Mouse (Mus musculus) limb, embryonic 13.5 days (tissue): ENCODE data around the gene Gtf2h4. TPM values are rescaled to one million over a fixed set of nuclear protein-coding genes. Genes with fewer than 3 reads are reported as not detected.

Experiments used
- ATAC-seq: fragments of 200-750 bp; cut with Nextera tagmentation; 2 replicates; pipeline ENCODE4 v1.8.0; 2017; ENCODE audit warnings: low read depth, moderate number of reproducible peaks, moderate TSS enrichment; ENCODE audit not compliant: low FRiP score
- H3K27ac ChIP-seq: fragments of 300-500 bp; sonication (generic); 2 replicates; pipeline ENCODE4 v1.5.1; 2015; ENCODE audit warnings: inconsistent platforms, mild to moderate bottlenecking, moderate library complexity
- H3K27me3 ChIP-seq: fragments of 300-500 bp; sonication (generic); 2 replicates; pipeline ENCODE4 v1.6.1; 2015; ENCODE audit warnings: mild to moderate bottlenecking, inconsistent platforms
- H3K36me3 ChIP-seq: fragments of 300-500 bp; sonication (generic); 2 replicates; pipeline ENCODE4 v1.6.1; 2015; ENCODE audit warnings: inconsistent platforms, mild to moderate bottlenecking, moderate library complexity
- H3K4me1 ChIP-seq: fragments of 300-500 bp; sonication (generic); 2 replicates; pipeline ENCODE4 v1.6.1; 2015; ENCODE audit warnings: inconsistent platforms
- H3K4me2 ChIP-seq: fragments of 300-500 bp; sonication (generic); replicated peaks from 2 replicates; pipeline ENCODE4 v1.6.1; 2015; ENCODE audit warnings: inconsistent platforms, mild to moderate bottlenecking, moderate library complexity
- H3K4me3 ChIP-seq: fragments of 300-500 bp; sonication (generic); 2 replicates; pipeline ENCODE4 v1.5.1; 2015; ENCODE audit warnings: moderate library complexity, mild to moderate bottlenecking, inconsistent platforms
- H3K9ac ChIP-seq: fragments of 300-500 bp; sonication (generic); 2 replicates; pipeline ENCODE4 v1.6.1; 2015; ENCODE audit warnings: mild to moderate bottlenecking, inconsistent platforms
- H3K9me3 ChIP-seq: fragments of 300-500 bp; sonication (generic); 2 replicates; pipeline ENCODE4 v1.6.1; 2016; ENCODE audit warnings: inconsistent platforms
- WGBS: fragments of 180-500 bp; shearing (Covaris S2); methylation state at CpG from one replicate; pipeline ENCODE4 v1.1.7; 2015; 5-methylcytosine and 5-hydroxymethylcytosine counted together
- polyA plus RNA-seq: library from polyadenylated mRNA; unstranded; fragments of >200 nt; fragmentation: Nextera tagmentation; extraction: Ambion mirVana; gene quantifications from 2 replicates; pipeline ENCODE4 v1.2.1, GENCODE M21; 2015

The Gtf2h4 gene
- polyA plus RNA-seq, 1 experiment from 2014 or later, result 45.3 TPM

DNA sequence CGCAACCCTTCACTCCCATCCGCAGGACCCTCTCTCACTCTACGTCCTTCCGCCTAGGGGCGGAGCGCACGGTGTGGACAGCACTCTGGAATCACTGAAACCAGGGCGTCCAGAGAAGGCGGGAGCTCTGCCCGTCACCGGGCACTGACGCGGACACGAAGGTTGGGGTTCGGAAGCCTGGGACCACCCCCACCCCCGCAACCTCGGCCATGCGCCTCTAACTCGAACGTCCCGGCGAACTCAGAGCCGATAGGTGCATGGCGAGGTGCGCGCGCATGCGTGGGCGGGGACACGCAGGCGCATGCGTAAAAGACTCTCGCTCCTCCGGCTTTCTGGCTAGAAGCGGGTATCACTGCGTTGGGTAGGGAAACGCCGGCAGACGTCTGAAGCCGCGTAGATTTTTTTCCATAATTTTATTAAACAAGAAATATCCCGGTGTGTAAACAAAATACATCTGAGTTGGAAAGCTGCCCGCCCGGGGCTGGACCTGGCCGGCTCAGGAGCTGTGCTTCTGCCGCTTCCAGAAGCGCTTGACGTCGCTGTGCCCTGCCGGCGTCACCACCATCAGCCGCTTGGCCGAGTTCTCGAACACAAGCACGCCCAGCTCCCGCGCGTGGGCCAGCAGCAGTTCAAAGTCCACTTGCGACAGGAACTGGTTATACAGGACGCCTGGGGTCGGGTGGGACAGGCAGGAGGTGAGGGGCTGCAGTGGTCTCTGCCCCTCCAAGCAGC is 6.0 kb downstream of the Gtf2h4 start, which contains the start of gene Vars2:
TSS of gene Vars2 (minus strand) at position 259 of the 732 bp plus-strand sequence.
- H3K4me2 ChIP-seq, result peak within 1 kb of the TSS; percentile 96
- H3K27me3 ChIP-seq, result no peaks in the 10 kb centered on the region
- peak within 1 kb of the TSS; percentile 83 for H3K27ac ChIP-seq
- no peaks in the 10 kb centered on the region for H3K9me3 ChIP-seq
- WGBS, result under 1% methylated on average over 61 of the region's 61 CpGs
- H3K9ac ChIP-seq, result peak within 1 kb of the TSS; percentile 88
- H3K4me1 ChIP-seq, result peaks cover 15% of the 10 kb centered on the region
- peak; percentile 91 for ATAC-seq
- peak within 1 kb of the TSS; percentile 73 for H3K4me3 ChIP-seq
- peaks cover 51% of the 10 kb centered on the region for H3K36me3 ChIP-seq

DNA sequence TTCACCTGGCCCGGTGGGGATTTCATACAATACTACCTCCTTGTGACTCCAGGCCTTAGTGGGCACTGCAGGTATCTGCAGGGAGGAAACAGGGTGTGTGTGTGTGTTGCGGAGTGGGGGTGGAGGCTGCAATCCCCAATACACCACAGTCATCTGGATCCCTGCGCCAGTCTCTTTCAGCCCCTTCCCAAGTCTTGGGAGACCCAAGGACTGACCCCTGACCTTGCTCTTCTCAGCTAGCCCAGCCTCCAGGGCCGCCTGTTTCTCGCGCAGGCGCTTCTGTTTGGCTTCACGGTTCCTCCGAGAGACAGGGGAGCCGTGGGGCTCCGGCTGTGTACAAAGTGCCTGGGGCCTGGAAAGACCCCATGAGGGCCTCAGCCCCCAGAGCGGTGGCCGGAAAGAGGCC is 6.7 kb downstream of the Gtf2h4 start:
- H3K9me3 ChIP-seq, result no peaks in the 10 kb centered on the region
- peaks cover 53% of the 10 kb centered on the region for H3K36me3 ChIP-seq
- H3K27me3 ChIP-seq, result no peaks in the 10 kb centered on the region
- ATAC-seq, result peak; percentile 49
- H3K4me3 ChIP-seq, result peak overlapping the region; percentile 73
- H3K4me1 ChIP-seq, result peaks cover 14% of the 10 kb centered on the region
- peak overlapping the region; percentile 96 for H3K4me2 ChIP-seq
- H3K9ac ChIP-seq, result peak overlapping the region; percentile 88
- H3K27ac ChIP-seq, result peak overlapping the region; percentile 83
- 2% methylated on average over 13 of the region's 13 CpGs for WGBS

DNA sequence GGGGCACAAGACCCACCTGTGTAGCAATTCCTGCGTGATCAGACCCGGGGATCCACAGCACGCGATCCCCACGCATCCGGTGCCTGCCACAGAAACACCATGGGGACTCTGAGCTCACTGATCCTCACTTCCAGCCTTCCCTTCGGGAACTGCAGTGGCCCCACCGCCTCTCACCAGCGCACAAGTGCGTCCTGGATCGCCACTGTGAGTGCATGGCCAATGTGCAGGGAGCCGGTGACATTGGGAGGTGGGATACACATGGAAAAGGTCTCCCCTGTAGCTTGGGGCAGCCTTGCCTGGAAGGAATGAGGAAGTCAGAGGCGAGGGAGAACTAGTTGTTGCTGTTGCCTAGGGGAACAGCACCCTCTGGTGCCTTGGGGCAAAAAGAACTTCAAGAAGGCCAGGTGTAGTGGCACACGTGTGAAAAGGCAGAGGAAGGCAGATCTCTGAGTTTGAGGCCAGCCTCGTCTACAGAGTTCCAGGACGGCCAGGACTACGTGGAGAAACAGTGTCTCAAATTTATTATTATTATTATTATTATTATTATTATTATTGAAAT is 7.5 kb downstream of the Gtf2h4 start:
- H3K4me3 ChIP-seq, result no peak overlapping the region

DNA sequence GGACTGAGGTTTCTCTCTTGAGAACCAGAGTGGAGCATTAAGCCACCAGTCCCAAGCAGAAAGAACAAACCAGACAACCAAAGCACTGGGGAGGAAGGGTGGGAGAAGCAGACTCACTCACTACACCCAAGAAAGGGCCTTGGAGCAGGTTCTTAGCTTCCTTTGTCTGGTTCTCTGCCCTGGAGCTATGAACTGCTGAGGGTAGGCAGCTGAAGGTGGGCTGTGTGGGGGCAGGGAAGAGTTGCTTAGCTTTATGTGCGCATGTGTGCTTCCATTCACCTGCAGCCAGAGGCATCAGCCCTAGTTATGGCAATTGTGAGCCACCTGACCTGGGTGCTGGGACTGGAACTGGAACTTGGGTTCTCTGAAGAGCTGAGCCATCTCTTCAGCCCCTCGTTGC is 20.5 kb downstream of the Gtf2h4 start:
- Histone ChIP-seq H3K36me3 (peaks cover 37% of the 10 kb centered on the region), H3K27ac (no peak overlapping the region), H3K27me3 (no peaks in the 10 kb centered on the region), H3K9ac (no peak overlapping the region), H3K4me2 (no peak overlapping the region), H3K4me3 (no peak overlapping the region), H3K9me3 (no peaks in the 10 kb centered on the region), H3K4me1 (no peaks in the 10 kb centered on the region)
- 76% methylated on average over 2 of the region's 2 CpGs for WGBS
- no peak for ATAC-seq

More for the DNA sequence above, 7.5 kb downstream of the Gtf2h4 start:
- Histone ChIP-seq H3K4me2 (peak overlapping the region; percentile 96), H3K9me3 (no peaks in the 10 kb centered on the region), H3K27me3 (no peaks in the 10 kb centered on the region), H3K9ac (peak overlapping the region; percentile 88; the same call in 1 of the 2 replicates), H3K27ac (no peak overlapping the region), H3K36me3 (peaks cover 54% of the 10 kb centered on the region), H3K4me1 (peaks cover 14% of the 10 kb centered on the region)
- WGBS, result 77% methylated on average over 17 of the region's 17 CpGs
- ATAC-seq, result no peak

DNA sequence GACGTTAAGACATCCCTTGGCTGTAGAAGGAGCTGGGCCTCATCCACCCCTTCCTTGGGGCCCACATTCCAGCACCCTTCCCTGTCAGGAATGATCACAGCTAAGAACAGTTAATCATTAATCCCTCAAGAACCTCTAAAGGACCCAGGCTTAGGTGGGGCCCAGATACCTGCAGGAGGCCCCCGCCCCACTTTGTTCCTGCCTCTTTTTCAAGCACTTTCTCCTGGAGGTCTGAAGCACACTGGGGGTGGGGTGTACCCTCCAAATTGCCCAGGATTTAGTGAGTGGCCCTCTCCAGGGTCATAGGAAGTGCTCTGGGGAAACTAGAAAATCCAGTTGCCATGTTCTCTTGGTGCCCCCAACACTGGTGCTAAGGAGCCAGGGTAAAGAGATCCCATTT is 24.1 kb downstream of the Gtf2h4 start:
- H3K4me1 ChIP-seq, result no peaks in the 10 kb centered on the region
- 65% methylated on average over 2 of the region's 2 CpGs for WGBS
- no peaks in the 10 kb centered on the region for H3K27me3 ChIP-seq
- H3K36me3 ChIP-seq, result peaks cover under 1% of the 10 kb centered on the region; the same call in 1 of the 2 replicates
- no peak overlapping the region for H3K27ac ChIP-seq
- no peak overlapping the region; the same call in 1 of the 2 replicates for H3K9ac ChIP-seq
- H3K4me2 ChIP-seq, result no peak overlapping the region
- ATAC-seq, result no peak
- no peak overlapping the region for H3K4me3 ChIP-seq
- no peaks in the 10 kb centered on the region for H3K9me3 ChIP-seq

DNA sequence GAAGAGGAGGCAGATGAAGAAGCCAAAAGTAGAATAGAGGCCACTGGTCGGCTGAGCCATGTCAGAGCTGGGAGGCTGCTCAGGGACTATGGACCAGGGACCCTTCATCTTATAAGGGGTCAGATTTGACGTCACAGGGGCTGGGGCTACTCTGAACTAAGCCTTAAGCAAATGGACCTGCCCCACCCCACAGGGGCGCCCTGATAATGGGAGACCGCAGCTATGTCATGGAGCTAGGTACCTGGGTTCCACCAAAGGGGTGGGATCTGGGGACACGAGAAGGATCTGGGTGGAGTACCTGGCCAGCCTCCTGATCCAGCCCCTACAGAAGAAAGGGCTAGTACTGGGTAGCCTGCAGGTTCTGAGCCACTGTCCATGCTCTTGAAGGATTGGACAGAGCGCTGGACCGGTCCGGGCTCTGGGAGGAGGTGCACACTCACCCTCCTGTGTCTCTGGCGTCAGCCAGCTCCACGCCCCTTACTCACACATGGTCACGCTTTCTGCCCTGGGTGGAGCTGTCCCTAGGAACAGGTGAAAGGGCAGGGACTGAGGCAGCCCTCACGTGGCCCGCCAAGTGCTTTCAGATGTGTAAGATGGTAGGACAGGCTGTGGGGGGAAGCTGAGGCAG is 29.8 kb downstream of the Gtf2h4 start, which contains the start of gene Mucl3:
TSS of gene Mucl3 (minus strand) at position 87 of the 628 bp plus-strand sequence.
- Histone ChIP-seq H3K4me3 (no peak within 1 kb of the TSS), H3K4me1 (peaks cover under 1% of the 10 kb centered on the region; the same call in 1 of the 2 replicates), H3K36me3 (no peaks in the 10 kb centered on the region), H3K4me2 (no peak within 1 kb of the TSS), H3K9me3 (no peaks in the 10 kb centered on the region), H3K27ac (no peak within 1 kb of the TSS), H3K27me3 (peaks cover 10% of the 10 kb centered on the region), H3K9ac (no peak within 1 kb of the TSS)
- ATAC-seq, result no peak
- 73% methylated on average over 13 of the region's 13 CpGs for WGBS

DNA sequence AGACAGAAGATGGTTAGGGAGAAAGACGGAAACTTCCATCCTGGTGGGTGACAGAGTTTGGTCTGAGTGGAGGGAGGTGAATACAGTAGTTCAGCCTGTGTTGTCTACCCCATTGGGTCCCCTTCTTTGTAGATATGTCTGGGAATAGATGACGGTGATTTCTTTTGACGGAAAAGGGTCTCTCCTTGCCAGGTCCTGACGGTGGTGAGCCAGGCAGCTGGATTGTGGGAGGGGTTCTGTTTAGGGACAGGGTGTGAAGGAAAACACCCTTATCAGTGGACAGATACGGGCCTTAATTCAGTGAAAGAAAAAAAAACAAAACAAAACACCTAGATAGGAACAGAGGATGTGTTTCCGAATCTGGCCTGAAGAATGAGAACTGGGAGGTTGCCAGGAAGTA is 34.2 kb downstream of the Gtf2h4 start:
- Histone ChIP-seq H3K4me2 (peak overlapping the region; percentile 50), H3K9me3 (no peaks in the 10 kb centered on the region), H3K36me3 (no peaks in the 10 kb centered on the region), H3K9ac (no peak overlapping the region), H3K4me3 (no peak overlapping the region), H3K4me1 (peaks cover 10% of the 10 kb centered on the region; the same call in 1 of the 2 replicates), H3K27me3 (peaks cover 17% of the 10 kb centered on the region), H3K27ac (no peak overlapping the region)
- 77% methylated on average over 6 of the region's 6 CpGs for WGBS
- no peak for ATAC-seq

DNA sequence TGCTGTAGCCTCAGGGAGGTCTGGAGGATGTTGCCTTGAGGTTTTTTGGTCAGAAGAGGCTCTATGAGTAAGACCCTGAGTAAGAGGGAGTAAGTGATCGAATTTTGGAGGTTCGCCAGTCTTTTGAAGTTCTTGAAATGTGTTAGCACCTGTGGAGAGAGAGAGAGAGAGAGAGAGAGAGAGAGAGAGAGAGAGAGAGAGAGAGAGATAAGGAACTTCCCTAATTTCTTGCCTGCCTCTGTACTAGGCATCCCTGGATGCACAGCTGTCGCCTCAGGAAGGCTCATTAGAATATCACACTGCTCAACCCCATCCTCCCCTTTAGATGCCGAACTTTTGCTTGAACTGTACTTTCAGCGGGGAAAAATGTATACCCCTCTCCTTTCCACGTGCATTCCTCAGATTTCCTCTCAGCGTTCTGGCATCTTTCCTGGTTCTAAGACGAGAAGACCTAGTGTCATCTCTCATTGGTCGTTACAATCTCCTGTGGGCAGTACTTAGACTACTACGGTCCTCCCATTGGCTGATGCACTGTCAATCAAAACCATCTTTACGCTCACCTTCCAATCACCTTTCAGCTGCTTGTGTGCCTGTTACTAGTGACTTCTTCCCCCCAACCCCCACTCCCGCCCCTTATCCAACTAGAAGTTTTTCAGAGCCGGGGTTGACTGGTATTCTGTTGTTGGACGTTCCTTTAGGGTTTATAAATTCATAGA is 34.9 kb downstream of the Gtf2h4 start:
- ATAC-seq, result peak; percentile 90
- peaks cover 12% of the 10 kb centered on the region for H3K27me3 ChIP-seq
- H3K4me2 ChIP-seq, result peak overlapping the region; percentile 50
- peak overlapping the region; percentile 33; the same call in 1 of the 2 replicates for H3K27ac ChIP-seq
- H3K4me3 ChIP-seq, result no peak overlapping the region
- H3K9me3 ChIP-seq, result no peaks in the 10 kb centered on the region
- H3K36me3 ChIP-seq, result no peaks in the 10 kb centered on the region
- 23% methylated on average over 14 of the region's 14 CpGs for WGBS
- H3K9ac ChIP-seq, result no peak overlapping the region
- H3K4me1 ChIP-seq, result peaks cover 10% of the 10 kb centered on the region; the same call in 1 of the 2 replicates

DNA sequence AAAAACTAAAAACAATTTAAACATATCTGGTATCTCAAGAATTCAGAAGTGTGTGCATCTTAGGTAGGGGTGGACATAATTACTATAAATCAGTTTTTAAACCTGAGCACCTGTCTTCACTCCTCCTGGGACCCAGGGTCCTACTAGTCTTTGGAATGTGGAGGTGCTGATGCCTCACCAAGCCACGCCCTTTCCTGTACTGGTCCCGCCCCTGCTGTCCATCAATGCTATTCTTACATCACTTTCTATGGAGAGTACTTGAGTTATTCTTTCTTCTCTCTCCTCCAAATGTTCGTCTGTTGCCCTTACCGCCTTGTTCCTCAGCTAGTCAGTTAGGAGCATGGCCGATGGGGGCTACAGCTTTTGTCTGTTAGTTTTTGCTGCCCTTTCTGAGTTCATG is 37.2 kb downstream of the Gtf2h4 start:
- H3K4me1 ChIP-seq, result peaks cover 10% of the 10 kb centered on the region; the same call in 1 of the 2 replicates
- H3K9me3 ChIP-seq, result no peaks in the 10 kb centered on the region
- WGBS, result 45% methylated on average over 5 of the region's 5 CpGs
- peak overlapping the region; percentile 69 for H3K4me2 ChIP-seq
- H3K27me3 ChIP-seq, result peaks cover 7% of the 10 kb centered on the region; the same call in 1 of the 2 replicates
- no peak for ATAC-seq
- no peak overlapping the region for H3K27ac ChIP-seq
- no peaks in the 10 kb centered on the region for H3K36me3 ChIP-seq
- peak overlapping the region; percentile 44; the same call in 1 of the 2 replicates for H3K4me3 ChIP-seq
- H3K9ac ChIP-seq, result no peak overlapping the region

DNA sequence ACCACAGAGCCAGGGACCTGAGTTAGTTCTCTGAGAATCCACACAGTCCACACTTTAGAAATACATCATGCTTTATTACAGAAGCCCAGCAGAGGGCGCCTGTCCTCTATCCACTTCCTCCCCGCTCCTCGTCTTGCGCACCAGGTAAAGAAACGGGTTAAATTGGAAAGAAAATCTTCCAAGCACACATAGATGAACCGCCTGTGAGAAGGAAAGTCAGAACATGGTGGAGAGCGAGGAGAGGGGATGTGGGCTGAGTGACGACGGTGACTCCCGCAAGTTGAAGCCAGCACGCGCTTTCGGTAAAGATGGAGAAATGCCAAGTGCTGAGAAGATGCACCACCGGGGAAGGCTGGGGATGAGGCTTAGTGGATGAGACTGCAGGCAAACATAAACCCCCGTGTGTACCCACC is 37.8 kb downstream of the Gtf2h4 start:
- H3K9me3 ChIP-seq, result no peaks in the 10 kb centered on the region
- peak overlapping the region; percentile 69 for H3K4me2 ChIP-seq
- peaks cover 10% of the 10 kb centered on the region; the same call in 1 of the 2 replicates for H3K4me1 ChIP-seq
- no peaks in the 10 kb centered on the region for H3K36me3 ChIP-seq
- WGBS, result 1% methylated on average over 15 of the region's 15 CpGs
- H3K27me3 ChIP-seq, result peaks cover 7% of the 10 kb centered on the region; the same call in 1 of the 2 replicates
- peak overlapping the region; percentile 44 for H3K4me3 ChIP-seq
- 0 out of 2 replicates have a peak overlapping the region, but pooled peaks have one; percentile 50 for H3K9ac ChIP-seq
- H3K27ac ChIP-seq, result no peak overlapping the region
- peak; percentile 34; the same call in 1 of the 2 replicates for ATAC-seq

DNA sequence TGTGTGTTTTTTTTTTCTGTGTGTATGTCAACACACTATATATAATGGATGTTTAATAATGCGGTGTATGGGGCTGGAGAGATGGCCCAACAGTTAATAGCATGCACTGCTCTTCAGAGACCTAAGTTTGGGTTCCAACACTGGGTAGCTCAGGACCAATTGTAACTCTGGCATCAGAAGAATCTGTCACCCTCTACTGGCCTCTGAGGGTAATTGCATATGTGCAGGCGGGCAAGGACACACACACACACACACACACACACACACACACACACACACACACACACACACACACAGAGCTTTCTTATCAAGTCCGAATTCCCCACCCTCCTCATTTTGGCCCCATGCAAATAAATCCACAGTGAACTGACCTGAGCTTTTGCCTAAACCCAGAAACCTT is 38.3 kb downstream of the Gtf2h4 start:
- no peaks in the 10 kb centered on the region for H3K36me3 ChIP-seq
- H3K27ac ChIP-seq, result no peak overlapping the region
- H3K27me3 ChIP-seq, result peaks cover 7% of the 10 kb centered on the region; the same call in 1 of the 2 replicates
- ATAC-seq, result no peak
- no peaks in the 10 kb centered on the region for H3K9me3 ChIP-seq
- peaks cover 10% of the 10 kb centered on the region; the same call in 1 of the 2 replicates for H3K4me1 ChIP-seq
- WGBS, result 96% methylated on average over 2 of the region's 3 CpGs
- no peak overlapping the region for H3K9ac ChIP-seq
- no peak overlapping the region for H3K4me3 ChIP-seq
- no peak overlapping the region for H3K4me2 ChIP-seq
